Mouse (Mus musculus) right cerebral cortex, postnatal 36 days (tissue): ENCODE data around the gene Wwox.
"Not testable (repeated sequence)": the region's sequence is repeated elsewhere in the genome, so short reads cannot be mapped to it uniquely, and the experiment has no call there.

Experiments used
- DNase-seq, 2 experiments: peaks; one replicate each; pipeline ENCODE4 v3.0.0; 2022; ENCODE audit warnings: low spot score in 2 of 2, mixed read lengths in 1 of 2

Wwox gene

GRCm38 (mm10) chr8:114801428-114802134 lies 362.1 kb downstream of the Wwox start:
- DNase-seq, result no peak

GRCm38 (mm10) chr8:114803113-114803512 lies 363.7 kb downstream of the Wwox start:
- DNase-seq, result no peak

- DNase-seq, result no peak
Measured at GRCm38 (mm10) chr8:114806826-114807420, 367.5 kb downstream of the Wwox start.

GRCm38 (mm10) chr8:114807676-114808426 lies 368.4 kb downstream of the Wwox start:
- no peak for DNase-seq

GRCm38 (mm10) chr8:114810470-114810869 lies 371.0 kb downstream of the Wwox start:
- no peak for DNase-seq

GRCm38 (mm10) chr8:114813830-114814229 lies 374.4 kb downstream of the Wwox start:
- no peak for DNase-seq

GRCm38 (mm10) chr8:114814769-114815736 lies 375.6 kb downstream of the Wwox start:
- DNase-seq, result no peak

- DNase-seq, result no peak
Measured at GRCm38 (mm10) chr8:114816343-114816742, 376.9 kb downstream of the Wwox start.

- DNase-seq, result no peak
Measured at GRCm38 (mm10) chr8:114816949-114817348, 377.5 kb downstream of the Wwox start.

- DNase-seq, result no peak
Measured at GRCm38 (mm10) chr8:114821543-114821942, 382.1 kb downstream of the Wwox start.

GRCm38 (mm10) chr8:114825460-114825859 lies 386.0 kb downstream of the Wwox start:
- DNase-seq, result no peak

- DNase-seq, result no peak
Measured at GRCm38 (mm10) chr8:114826991-114827390, 387.5 kb downstream of the Wwox start.

GRCm38 (mm10) chr8:114827810-114828209 lies 388.4 kb downstream of the Wwox start:
- not testable (repeated sequence) for DNase-seq

- DNase-seq, result no peak
Measured at GRCm38 (mm10) chr8:114831595-114831994, 392.1 kb downstream of the Wwox start.

- DNase-seq, result no peak
Measured at GRCm38 (mm10) chr8:114832251-114832774, 392.9 kb downstream of the Wwox start.

- DNase-seq, result no peak
Measured at GRCm38 (mm10) chr8:114834730-114835129, 395.3 kb downstream of the Wwox start.

GRCm38 (mm10) chr8:114839998-114840397 lies 400.5 kb downstream of the Wwox start:
- DNase-seq, result no peak

- DNase-seq, result no peak
Measured at GRCm38 (mm10) chr8:114847666-114848065, 408.2 kb downstream of the Wwox start.

- DNase-seq, result no peak
Measured at GRCm38 (mm10) chr8:114849461-114849860, 410.0 kb downstream of the Wwox start.

GRCm38 (mm10) chr8:114850014-114850870 lies 410.8 kb downstream of the Wwox start:
- no peak for DNase-seq
